Mouse (Mus musculus): Measurements from ENCODE around the gene Cnot1. TPM values are rescaled to one million over a fixed set of nuclear protein-coding genes. Genes with fewer than 3 reads are reported as not detected.

Gene Cnot1
- total and polyA plus RNA-seq, 3 experiments = 142 to 182 (median 146) TPM

DNA sequence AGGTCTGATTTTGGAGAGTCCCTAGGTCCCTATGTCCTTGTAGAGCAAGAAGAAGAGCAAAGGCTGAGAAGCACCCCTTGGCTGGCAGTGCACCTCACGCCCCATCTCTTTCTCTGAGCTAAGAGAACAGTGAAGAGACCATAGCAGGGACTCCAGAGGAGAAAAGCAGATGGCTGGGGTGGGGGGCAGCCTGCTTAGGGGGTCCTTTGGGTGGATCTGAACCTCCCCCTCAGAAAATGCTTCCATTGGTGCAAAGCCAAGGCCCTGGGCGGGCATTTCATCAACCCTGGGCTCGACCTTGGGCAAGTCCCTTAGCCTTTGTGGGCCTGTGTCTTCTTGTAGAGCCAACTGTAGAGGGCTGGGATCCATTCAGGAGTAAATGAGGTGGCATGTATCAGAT is 102.7 kb downstream of the Cnot1 start:
- no peaks in the 10 kb centered on the region for H3K9me3 ChIP-seq (replicated peaks; ENCODE audit: low read length)
- H3K27me3 ChIP-seq (replicated peaks) = peaks cover 30% of the 10 kb centered on the region
- H3K36me3 ChIP-seq (replicated peaks in 1 of 2; ENCODE audit: control insufficient read depth in 1 of 2, insufficient read depth in 1 of 2, low read length in 1 of 2) = no peaks in the 10 kb centered on the region
- dilution Hi-C loops (cut with MboI; ENCODE audit: extremely low pct_ligation_motif_present, extremely low pct_unique_long_range_greater_than_20kb, low sequenced_read_pairs) (no loop called here), in situ Hi-C loops (cut with MboI; ENCODE audit: low pct_ligation_motif_present, low pct_unique_long_range_greater_than_20kb, low sequenced_read_pairs) (no loop called here)
- no peak for DNase-seq (ENCODE audit: extremely low read depth)
- H3K4me1 ChIP-seq (ENCODE audit: control insufficient read depth in 1 of 2, insufficient read depth in 2 of 2) = peaks cover 7 to 17% of the 10 kb centered on the region in 2 experiments
- H3K4me3 ChIP-seq (replicated peaks in 1 of 3; ENCODE audit: low read depth in 2 of 3, low read length in 2 of 3, poor library complexity in 1 of 3) = no peak overlapping the region
- no peak overlapping the region for H3K4me2 ChIP-seq (ENCODE audit: insufficient read depth, low read depth, poor library complexity, severe bottlenecking)
- H3K27ac ChIP-seq (ENCODE audit: insufficient read depth, low read depth) = no peak overlapping the region
- no peaks in the 10 kb centered on the region for H3K79me2 ChIP-seq (replicated peaks; ENCODE audit: control insufficient read depth, extremely low read depth, insufficient read depth, poor library complexity, severe bottlenecking)
- H3K9ac ChIP-seq (ENCODE audit: insufficient read depth, low read depth) = no peak overlapping the region
- TF ChIP-seq JUN (IDR thresholded peaks at IDR 0.05; ENCODE audit: insufficient read depth, low read depth, low read length) (no peak), CTCF (conservative IDR thresholded peaks at IDR 0.05 in 1 of 2, IDR thresholded peaks at IDR 0.05 in 1 of 2; ENCODE audit: low read depth in 2 of 2, low read length in 2 of 2) (no peak), PAX5 (IDR thresholded peaks at IDR 0.05; ENCODE audit: low read length) (no peak)

DNA sequence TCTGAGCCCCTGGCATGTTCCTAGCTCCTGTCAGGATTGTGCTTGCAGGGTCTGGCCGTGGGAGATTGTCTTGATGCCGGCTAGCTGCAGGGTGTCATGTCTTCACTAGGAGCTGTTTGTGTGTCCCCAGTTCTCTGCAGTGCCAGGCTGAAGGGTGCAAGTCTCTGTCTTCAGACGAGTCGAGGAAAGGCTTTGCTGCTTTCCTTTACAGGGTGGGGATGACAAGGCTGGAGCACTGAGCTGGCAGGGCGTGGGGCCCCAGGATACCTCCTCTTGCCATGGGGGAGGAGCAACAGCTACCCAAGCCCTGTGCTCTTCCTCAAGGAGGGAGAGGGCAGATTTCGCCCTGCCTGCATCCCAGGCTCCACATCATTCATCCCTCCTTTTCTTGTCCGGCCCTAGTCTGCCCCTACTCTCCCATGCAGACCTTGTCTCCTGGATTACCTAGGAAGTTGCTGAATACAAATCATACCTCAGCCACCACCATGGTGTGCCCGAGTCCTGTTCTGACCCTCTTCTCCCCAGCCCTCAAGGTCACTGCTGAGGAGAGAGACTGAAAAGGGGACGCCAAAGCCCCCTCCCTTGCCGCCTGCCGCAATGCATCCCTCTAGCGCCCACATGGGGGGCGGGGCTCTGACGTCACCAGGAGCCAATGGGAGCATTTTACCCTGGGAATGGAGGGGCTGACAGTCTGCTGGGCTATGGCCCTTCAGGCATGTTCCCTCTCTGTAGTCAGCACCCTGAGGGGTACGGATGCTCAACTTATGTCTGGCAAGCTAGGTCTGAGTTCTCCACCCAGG is 103.6 kb downstream of the Cnot1 start:
- Histone ChIP-seq H3K9me3 (replicated peaks; ENCODE audit: low read length) (no peaks in the 10 kb centered on the region), H3K9ac (ENCODE audit: insufficient read depth, low read depth) (peak overlapping the region; percentile 49; the same call in 1 of the 2 replicates), H3K4me2 (ENCODE audit: insufficient read depth, low read depth, poor library complexity, severe bottlenecking) (peak overlapping the region; percentile 89), H3K27me3 (replicated peaks) (peaks cover 39% of the 10 kb centered on the region), H3K27ac (ENCODE audit: insufficient read depth, low read depth) (no peak overlapping the region), H3K36me3 (replicated peaks in 1 of 2; ENCODE audit: control insufficient read depth in 1 of 2, insufficient read depth in 1 of 2, low read length in 1 of 2) (no peaks in the 10 kb centered on the region), H3K79me2 (replicated peaks; ENCODE audit: control insufficient read depth, extremely low read depth, insufficient read depth, poor library complexity, severe bottlenecking) (no peaks in the 10 kb centered on the region), H3K4me1 (ENCODE audit: control insufficient read depth in 1 of 2, insufficient read depth in 2 of 2) (peaks cover 7 to 17% of the 10 kb centered on the region in 2 experiments), H3K4me3 (replicated peaks in 1 of 3; ENCODE audit: low read depth in 2 of 3, low read length in 2 of 3, poor library complexity in 1 of 3) (peak overlapping the region; percentile 59 to 71 (median 63))
- no peak for TF ChIP-seq JUN (IDR thresholded peaks at IDR 0.05; ENCODE audit: insufficient read depth, low read depth, low read length)
- no peak for TF ChIP-seq MAFK (IDR thresholded peaks at IDR 0.05; ENCODE audit: insufficient replicate concordance, low read length)
- TF ChIP-seq POLR2A (IDR thresholded peaks at IDR 0.05; ENCODE audit: low read depth, low read length) = no peak
- TF ChIP-seq IRF4 (IDR thresholded peaks at IDR 0.05; ENCODE audit: low read depth, low read length) = no peak
- no peak for TF ChIP-seq ZC3H11A (IDR thresholded peaks at IDR 0.05; ENCODE audit: low read depth, low read length)
- TF ChIP-seq CTCF (conservative IDR thresholded peaks at IDR 0.05 in 1 of 2, IDR thresholded peaks at IDR 0.05 in 1 of 2; ENCODE audit: low read depth in 2 of 2, low read length in 2 of 2) = no peak
- no peak for TF ChIP-seq MAZ (IDR thresholded peaks at IDR 0.05; ENCODE audit: low read depth, low read length)
- TF ChIP-seq ELF1 (IDR thresholded peaks at IDR 0.05; ENCODE audit: low read depth, low read length) = no peak
- no peak for TF ChIP-seq ZNF384 (IDR thresholded peaks at IDR 0.05; ENCODE audit: low read depth, low read length)
- no peak for TF ChIP-seq MEF2A (IDR thresholded peaks at IDR 0.05; ENCODE audit: borderline replicate concordance, low read depth, low read length)
- TF ChIP-seq NELFE (IDR thresholded peaks at IDR 0.05; ENCODE audit: low read depth, low read length) = no peak
- dilution Hi-C loops (cut with MboI; ENCODE audit: extremely low pct_ligation_motif_present, extremely low pct_unique_long_range_greater_than_20kb, low sequenced_read_pairs) = no loop called here
- in situ Hi-C loops (cut with MboI; ENCODE audit: low pct_ligation_motif_present, low pct_unique_long_range_greater_than_20kb, low sequenced_read_pairs) = no loop called here
- DNase-seq (ENCODE audit: extremely low read depth) = no peak
